Mouse (Mus musculus) thymus, adult 2 months (tissue): ENCODE measurements around the gene Ccdc169. TPM values are rescaled to one million over a fixed set of nuclear protein-coding genes. Genes with fewer than 3 reads are reported as not detected.
"Not testable (repeated sequence)": the region's sequence is repeated elsewhere in the genome, so short reads cannot be mapped to it uniquely, and the experiment has no call there.

Experiments used
- DNase-seq: peaks from one replicate; pipeline ENCODE4 v3.0.0; 2021
- H3K27ac ChIP-seq: fragments of 200-500 bp; 2 replicates; pipeline ENCODE4 v1.5.1; 2012; ENCODE audit warnings: low read length, control low read depth; ENCODE audit not compliant: control insufficient read depth, insufficient read depth
- H3K27me3 ChIP-seq: fragments of 200-500 bp; 2 replicates; pipeline ENCODE4 v1.6.1; 2012; ENCODE audit warnings: mild to moderate bottlenecking, low read length, moderate library complexity, mixed read lengths; ENCODE audit not compliant: control insufficient read depth, insufficient read depth
- H3K36me3 ChIP-seq: fragments of 200-500 bp; 2 replicates; pipeline ENCODE4 v1.6.1; 2012; ENCODE audit warnings: mild to moderate bottlenecking, low read length, moderate library complexity; ENCODE audit not compliant: control insufficient read depth, insufficient read depth
- H3K4me1 ChIP-seq: fragments of 200-500 bp; replicated peaks from 2 replicates; pipeline ENCODE4 v1.6.1; 2012; ENCODE audit warnings: low read length; ENCODE audit not compliant: control insufficient read depth, insufficient read depth
- H3K4me3 ChIP-seq: fragments of 200-500 bp; 2 replicates; pipeline ENCODE4 v1.5.1; 2012; ENCODE audit warnings: mild to moderate bottlenecking, low read length, control low read depth, moderate library complexity; ENCODE audit not compliant: control insufficient read depth, insufficient read depth
- CTCF ChIP-seq: fragments of 200-500 bp; IDR thresholded peaks from 2 replicates; pipeline ENCODE4 v1.5.1; 2012; ENCODE audit warnings: mild to moderate bottlenecking, control low read depth, low read length, moderate library complexity, borderline replicate concordance; ENCODE audit not compliant: control insufficient read depth, poor library complexity, insufficient read depth; ENCODE audit errors: extremely low read depth
- POLR2A ChIP-seq: fragments of 200-500 bp; IDR thresholded peaks from 2 replicates; pipeline ENCODE4 v1.6.1; 2012; ENCODE audit warnings: mild to moderate bottlenecking, low read length, control low read depth, moderate library complexity; ENCODE audit not compliant: control insufficient read depth, poor library complexity, insufficient read depth; ENCODE audit errors: extremely low read depth
- WGBS: fragments of 180-500 bp; shearing (Covaris S2); methylation state at CpG from one replicate; pipeline ENCODE4 v1.1.7; 2018; 5-methylcytosine and 5-hydroxymethylcytosine counted together
- polyA plus RNA-seq: library from polyadenylated mRNA; depleted of rRNA; stranded (reverse); fragments of >200 nt; gene quantifications from 2 replicates; pipeline ENCODE4 v1.2.3, GENCODE M21; 2012

Gene Ccdc169
- polyA plus RNA-seq, 1 experiment: not detected

DNA sequence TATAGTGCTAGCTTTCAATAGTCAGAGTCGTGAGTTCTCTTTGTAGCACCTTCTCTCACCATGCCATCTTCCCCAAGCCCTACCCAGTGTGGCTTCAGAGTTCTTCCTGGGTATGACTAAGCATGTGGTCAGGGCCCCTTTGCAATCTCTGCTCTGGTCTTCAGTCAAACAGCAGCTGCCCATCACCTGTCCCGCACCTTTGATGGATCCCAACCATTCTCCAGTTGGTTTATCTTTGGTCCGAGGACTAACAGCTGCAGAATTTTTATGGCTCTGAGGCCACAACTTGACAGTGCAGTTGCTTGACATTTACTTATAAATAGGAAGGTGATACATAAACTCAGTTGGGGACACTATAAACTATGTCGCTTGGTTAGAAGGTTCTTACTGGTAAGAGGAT lies 54.5 kb downstream of the Ccdc169 start:
- Histone ChIP-seq H3K36me3 (no peaks in the 10 kb centered on the region), H3K4me3 (no peak overlapping the region), H3K4me1 (no peaks in the 10 kb centered on the region), H3K27me3 (no peaks in the 10 kb centered on the region), H3K27ac (no peak overlapping the region)
- TF ChIP-seq POLR2A (no peak), CTCF (no peak)
- WGBS: 79% methylated on average over 4 of the region's 4 CpGs
- DNase-seq: no peak

GRCm38 (mm10) chr3:55193351-55193750 lies 56.2 kb downstream of the Ccdc169 start:
- Histone ChIP-seq H3K4me3 (no peak overlapping the region), H3K27me3 (no peaks in the 10 kb centered on the region), H3K4me1 (no peaks in the 10 kb centered on the region), H3K27ac (no peak overlapping the region), H3K36me3 (no peaks in the 10 kb centered on the region)
- 70% methylated on average over 2 of the region's 2 CpGs for WGBS
- no peak for TF ChIP-seq POLR2A
- no peak for TF ChIP-seq CTCF
- DNase-seq: no peak

DNA sequence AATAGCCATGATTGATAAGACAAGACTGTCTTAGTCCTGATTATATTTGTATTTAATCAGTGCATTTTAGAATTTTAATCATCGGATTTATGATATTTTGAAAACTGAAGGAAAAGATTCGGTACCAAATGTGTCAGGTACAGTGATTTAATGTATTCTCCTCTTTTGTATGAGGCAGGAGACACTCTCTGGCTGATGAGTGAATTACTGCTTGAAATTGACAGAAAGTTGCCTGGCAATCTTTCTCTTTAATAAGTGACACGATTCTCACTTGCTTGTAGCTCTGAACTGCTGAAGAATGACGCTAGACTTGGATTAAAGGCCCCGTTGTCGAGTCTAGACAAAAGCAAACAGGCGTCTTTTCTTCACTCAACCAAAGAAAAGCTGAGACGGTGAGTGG lies 57.7 kb downstream of the Ccdc169 start:
- no peaks in the 10 kb centered on the region for H3K36me3 ChIP-seq
- DNase-seq: no peak
- 88% methylated on average over 8 of the region's 8 CpGs for WGBS
- no peak for TF ChIP-seq CTCF
- no peak for TF ChIP-seq POLR2A
- no peaks in the 10 kb centered on the region for H3K27me3 ChIP-seq
- no peak overlapping the region for H3K4me3 ChIP-seq
- H3K27ac ChIP-seq: no peak overlapping the region
- H3K4me1 ChIP-seq: no peaks in the 10 kb centered on the region

- no peak overlapping the region for H3K27ac ChIP-seq
Observed at GRCm38 (mm10) chr3:55195581-55196327, 58.6 kb downstream of the Ccdc169 start.

DNA sequence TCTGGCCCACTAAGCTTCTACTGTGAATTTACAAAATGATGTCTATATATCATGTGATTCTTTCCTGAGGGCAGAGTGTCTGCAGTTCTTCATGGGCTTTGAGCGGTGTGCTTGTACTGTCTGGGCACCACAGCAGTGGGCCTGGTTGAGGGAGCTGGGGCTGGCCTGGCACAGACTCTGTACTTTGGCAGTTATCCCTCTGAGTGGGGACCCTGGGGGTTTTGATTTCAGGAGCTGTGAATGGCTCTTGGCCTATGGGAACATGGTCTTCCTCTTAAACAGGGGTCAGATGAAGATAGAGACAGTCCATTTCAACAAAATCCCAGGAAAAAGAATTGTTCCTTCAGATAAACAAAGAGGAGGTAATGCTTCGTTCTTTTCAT lies 59.2 kb downstream of the Ccdc169 start:
- TF ChIP-seq POLR2A: no peak
- Histone ChIP-seq H3K27ac (no peak overlapping the region), H3K4me3 (no peak overlapping the region), H3K27me3 (no peaks in the 10 kb centered on the region), H3K4me1 (no peaks in the 10 kb centered on the region), H3K36me3 (no peaks in the 10 kb centered on the region)
- no peak for DNase-seq
- 92% methylated on average over 2 of the region's 2 CpGs for WGBS

More at GRCm38 (mm10) chr3:55195581-55196327, 58.6 kb downstream of the Ccdc169 start:
- 84% methylated on average over 5 of the region's 5 CpGs for WGBS
- Histone ChIP-seq H3K27me3 (no peaks in the 10 kb centered on the region), H3K36me3 (no peaks in the 10 kb centered on the region), H3K4me3 (no peak overlapping the region), H3K4me1 (no peaks in the 10 kb centered on the region)
- TF ChIP-seq POLR2A (no peak), CTCF (no peak)
- DNase-seq: no peak

- not testable (repeated sequence) for H3K36me3 ChIP-seq, H3K27me3 ChIP-seq
- 91% methylated on average over 11 of the region's 11 CpGs for whole genome bisulfite sequencing
Observed at GRCm38 (mm10) chr3:55203621-55204020, 66.5 kb downstream of the Ccdc169 start.

DNA sequence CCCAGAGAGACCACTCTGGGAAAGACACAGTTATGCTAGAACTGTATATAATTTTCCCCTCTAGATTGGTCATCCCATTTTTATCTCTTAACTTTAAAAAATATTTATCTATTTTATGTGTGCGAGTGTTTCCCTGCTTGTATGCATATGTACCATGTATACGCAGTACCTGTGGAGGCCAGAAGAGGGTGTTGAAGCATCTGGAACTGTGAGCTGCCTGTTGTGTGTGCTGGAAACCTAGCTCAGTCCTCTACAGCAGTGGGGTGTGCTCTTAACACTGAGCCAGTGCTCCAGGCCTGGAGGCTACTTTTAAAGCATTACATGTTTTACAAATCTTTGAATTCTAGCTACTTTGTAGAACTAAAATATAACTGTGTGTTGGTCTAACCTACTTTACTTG lies 69.3 kb downstream of the Ccdc169 start:
- H3K27ac ChIP-seq: no peak overlapping the region
- H3K27me3 ChIP-seq: no peaks in the 10 kb centered on the region
- DNase-seq: no peak
- H3K4me3 ChIP-seq: no peak overlapping the region
- WGBS: 97% methylated on average over 2 of the region's 2 CpGs
- H3K4me1 ChIP-seq: no peaks in the 10 kb centered on the region
- no peaks in the 10 kb centered on the region for H3K36me3 ChIP-seq
- no peak for TF ChIP-seq CTCF
- no peak for TF ChIP-seq POLR2A

More at GRCm38 (mm10) chr3:55203621-55204020, 66.5 kb downstream of the Ccdc169 start:
- DNase-seq, H3K27ac ChIP-seq, H3K4me1 ChIP-seq, H3K4me3 ChIP-seq: not testable (repeated sequence)
